Mouse (Mus musculus): ENCODE measurements around the gene Amer3.

DNA sequence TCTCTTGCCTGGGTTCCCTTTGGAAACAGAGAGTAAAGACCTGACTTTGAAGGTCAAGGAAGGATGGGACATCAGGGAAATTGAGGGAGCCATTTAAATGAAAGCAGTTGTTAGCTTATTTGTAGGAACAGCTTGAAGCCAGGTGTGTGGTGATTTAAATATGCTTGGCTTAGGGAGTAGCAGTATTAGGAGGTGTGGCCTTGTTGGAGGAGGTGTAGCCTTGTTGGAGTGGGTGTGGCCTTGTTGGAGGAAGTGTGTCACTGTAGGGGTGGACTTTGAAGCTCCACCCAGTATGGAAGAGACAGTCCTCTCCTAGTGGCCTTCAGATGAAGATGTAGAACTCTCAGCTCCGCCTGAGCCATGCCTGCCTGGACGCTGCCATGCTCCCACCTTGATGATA is 9.6 kb upstream of the Amer3 start:
- no peak for TF ChIP-seq CTCF (conservative IDR thresholded peaks at IDR 0.05; ENCODE audit: low read length)
- TF ChIP-seq POU5F1 (IDR thresholded peaks at IDR 0.05; ENCODE audit: borderline replicate concordance, low read length) = no peak
- TF ChIP-seq NANOG (IDR thresholded peaks at IDR 0.05; ENCODE audit: borderline replicate concordance, low read length) = no peak
